Mouse (Mus musculus): Measurements from ENCODE around the gene Rps6kc1.

DNA sequence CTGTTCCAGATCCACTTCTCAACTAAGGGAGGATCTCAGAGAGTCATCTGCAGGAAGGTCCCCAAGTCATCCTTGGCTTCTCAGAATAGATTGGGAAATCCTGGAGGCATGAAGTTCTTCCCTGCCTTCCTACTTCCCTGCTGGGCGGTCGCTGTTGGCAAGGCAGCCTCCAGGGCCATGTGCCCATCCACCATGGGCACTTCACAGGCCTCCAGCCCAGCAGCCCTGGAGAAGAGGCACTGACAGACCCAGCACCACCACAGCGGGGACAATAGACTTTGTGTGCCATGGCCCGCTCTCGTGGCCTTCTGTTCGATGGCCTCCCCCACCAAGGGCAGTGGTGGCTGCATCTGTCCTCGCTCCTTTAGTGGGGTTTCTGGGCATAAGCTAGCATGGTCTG, 228.5 kb downstream of the Rps6kc1 start:
- TF ChIP-seq EP300 (IDR thresholded peaks at IDR 0.05; ENCODE audit: low read depth): no peak
- no peak for TF ChIP-seq CTCF (IDR thresholded peaks at IDR 0.05; ENCODE audit: low read depth)
